Mouse (Mus musculus) neural tube, embryonic 15.5 days (tissue): ENCODE results near the gene Wif1. TPM values are rescaled to one million over a fixed set of nuclear protein-coding genes. Genes with fewer than 3 reads are reported as not detected.

Experiments used
- ATAC-seq: fragments of 200-750 bp; cut with Nextera tagmentation; 2 replicates; pipeline ENCODE4 v1.8.0; 2017; ENCODE audit warnings: mild to moderate bottlenecking, moderate TSS enrichment, moderate library complexity; ENCODE audit not compliant: low FRiP score
- H3K27ac ChIP-seq: fragments of 300-500 bp; sonication (generic); replicated peaks from 2 replicates; pipeline ENCODE4 v1.5.1; 2015; ENCODE audit warnings: mild to moderate bottlenecking, inconsistent platforms
- H3K27me3 ChIP-seq: fragments of 300-500 bp; sonication (generic); replicated peaks from 2 replicates; pipeline ENCODE4 v1.6.1; 2015; ENCODE audit warnings: inconsistent platforms
- H3K36me3 ChIP-seq: fragments of 300-500 bp; sonication (generic); 2 replicates; pipeline ENCODE4 v1.6.1; 2015; ENCODE audit warnings: inconsistent platforms
- H3K4me1 ChIP-seq: fragments of 300-500 bp; sonication (generic); 2 replicates; pipeline ENCODE4 v1.6.1; 2015; ENCODE audit warnings: inconsistent platforms
- H3K4me2 ChIP-seq: fragments of 300-500 bp; sonication (generic); 2 replicates; pipeline ENCODE4 v1.6.1; 2015; ENCODE audit warnings: inconsistent platforms, mild to moderate bottlenecking, moderate library complexity
- H3K4me3 ChIP-seq: fragments of 300-500 bp; sonication (generic); replicated peaks from 2 replicates; pipeline ENCODE4 v1.5.1; 2015; ENCODE audit warnings: mild to moderate bottlenecking, inconsistent platforms
- H3K9ac ChIP-seq: fragments of 300-500 bp; sonication (generic); replicated peaks from 2 replicates; pipeline ENCODE4 v1.6.1; 2015; ENCODE audit warnings: mild to moderate bottlenecking, inconsistent platforms
- H3K9me3 ChIP-seq: fragments of 300-500 bp; sonication (generic); replicated peaks from 2 replicates; pipeline ENCODE4 v1.6.1; 2016; ENCODE audit warnings: inconsistent platforms
- WGBS: fragments of 180-500 bp; shearing (Covaris S2); methylation state at CpG from one replicate; pipeline ENCODE4 v1.1.7; 2015; ENCODE audit warnings: mixed read lengths; 5-methylcytosine and 5-hydroxymethylcytosine counted together
- polyA plus RNA-seq: library from polyadenylated mRNA; unstranded; fragments of >200 nt; fragmentation: Nextera tagmentation; extraction: Ambion mirVana; gene quantifications from 2 replicates; pipeline ENCODE4 v1.2.1, GENCODE M21; 2015

The Wif1 gene
- polyA plus RNA-seq, 1 experiment from 2014 or later, result 7.4 TPM

GRCm38 (mm10) chr10:121082881-121083280 is 49.1 kb downstream of the Wif1 start:
- no peaks in the 10 kb centered on the region for H3K4me1 ChIP-seq
- H3K27ac ChIP-seq, result no peak overlapping the region
- ATAC-seq, result no peak
- H3K4me2 ChIP-seq, result no peak overlapping the region
- H3K9ac ChIP-seq, result no peak overlapping the region
- H3K36me3 ChIP-seq, result no peaks in the 10 kb centered on the region
- no peaks in the 10 kb centered on the region for H3K27me3 ChIP-seq
- H3K9me3 ChIP-seq, result no peaks in the 10 kb centered on the region
- WGBS, result 87% methylated on average over 4 of the region's 4 CpGs
- no peak overlapping the region for H3K4me3 ChIP-seq

GRCm38 (mm10) chr10:121083512-121083911 is 49.8 kb downstream of the Wif1 start:
- no peaks in the 10 kb centered on the region for H3K4me1 ChIP-seq
- no peak overlapping the region for H3K27ac ChIP-seq
- no peak overlapping the region for H3K4me3 ChIP-seq
- H3K9ac ChIP-seq, result no peak overlapping the region
- H3K36me3 ChIP-seq, result no peaks in the 10 kb centered on the region
- 66% methylated on average over 10 of the region's 10 CpGs for WGBS
- no peak overlapping the region for H3K4me2 ChIP-seq
- no peak for ATAC-seq
- no peaks in the 10 kb centered on the region for H3K27me3 ChIP-seq
- no peaks in the 10 kb centered on the region for H3K9me3 ChIP-seq

- H3K4me2 ChIP-seq, result no peak overlapping the region
- no peaks in the 10 kb centered on the region for H3K9me3 ChIP-seq
- no peak overlapping the region for H3K27ac ChIP-seq
- H3K4me3 ChIP-seq, result no peak overlapping the region
- 81% methylated on average over 5 of the region's 5 CpGs for WGBS
- no peaks in the 10 kb centered on the region for H3K27me3 ChIP-seq
- no peaks in the 10 kb centered on the region for H3K36me3 ChIP-seq
- ATAC-seq, result no peak
- H3K9ac ChIP-seq, result no peak overlapping the region
- H3K4me1 ChIP-seq, result no peaks in the 10 kb centered on the region
These were observed 54.9 kb downstream of the Wif1 start for GRCm38 (mm10) chr10:121088679-121089078.

GRCm38 (mm10) chr10:121089312-121089711 is 55.6 kb downstream of the Wif1 start:
- WGBS, result 9% methylated on average over 6 of the region's 6 CpGs
- no peaks in the 10 kb centered on the region for H3K9me3 ChIP-seq
- H3K36me3 ChIP-seq, result no peaks in the 10 kb centered on the region
- no peak overlapping the region for H3K9ac ChIP-seq
- H3K4me1 ChIP-seq, result no peaks in the 10 kb centered on the region
- peak overlapping the region; percentile 28 for H3K4me2 ChIP-seq
- no peak for ATAC-seq
- H3K27me3 ChIP-seq, result no peaks in the 10 kb centered on the region
- H3K27ac ChIP-seq, result no peak overlapping the region
- H3K4me3 ChIP-seq, result no peak overlapping the region

- Histone ChIP-seq H3K4me3 (no peak overlapping the region), H3K4me1 (no peaks in the 10 kb centered on the region), H3K9me3 (no peaks in the 10 kb centered on the region), H3K27me3 (no peaks in the 10 kb centered on the region), H3K36me3 (no peaks in the 10 kb centered on the region), H3K9ac (no peak overlapping the region), H3K4me2 (no peak overlapping the region), H3K27ac (no peak overlapping the region)
- 33% methylated on average over 8 of the region's 8 CpGs for WGBS
- no peak for ATAC-seq
These were observed 56.2 kb downstream of the Wif1 start for GRCm38 (mm10) chr10:121090006-121090405.

- H3K4me3 ChIP-seq, result peak overlapping the region; percentile 25
- peak overlapping the region; percentile 50 for H3K4me2 ChIP-seq
- H3K9ac ChIP-seq, result 0 out of 2 replicates have a peak overlapping the region, but pooled peaks have one; percentile 18
These were observed 62.2 kb downstream of the Wif1 start for GRCm38 (mm10) chr10:121095948-121096347.

GRCm38 (mm10) chr10:121098263-121098662 is 64.5 kb downstream of the Wif1 start:
- Histone ChIP-seq H3K4me3 (no peak overlapping the region), H3K36me3 (no peaks in the 10 kb centered on the region), H3K4me1 (peaks cover 11% of the 10 kb centered on the region), H3K4me2 (no peak overlapping the region), H3K9me3 (no peaks in the 10 kb centered on the region), H3K9ac (no peak overlapping the region), H3K27me3 (no peaks in the 10 kb centered on the region), H3K27ac (no peak overlapping the region)
- WGBS, result 69% methylated on average over 12 of the region's 12 CpGs
- no peak for ATAC-seq

More at GRCm38 (mm10) chr10:121095948-121096347, 62.2 kb downstream of the Wif1 start:
- Histone ChIP-seq H3K27ac (no peak overlapping the region), H3K4me1 (peaks cover 11% of the 10 kb centered on the region), H3K36me3 (no peaks in the 10 kb centered on the region), H3K9me3 (no peaks in the 10 kb centered on the region), H3K27me3 (no peaks in the 10 kb centered on the region)
- no peak for ATAC-seq
- WGBS, result 30% methylated on average over 12 of the region's 12 CpGs

GRCm38 (mm10) chr10:121099658-121100057 is 65.9 kb downstream of the Wif1 start:
- Histone ChIP-seq H3K4me3 (no peak overlapping the region), H3K4me1 (peaks cover 11% of the 10 kb centered on the region), H3K27ac (no peak overlapping the region), H3K36me3 (no peaks in the 10 kb centered on the region), H3K9ac (no peak overlapping the region), H3K27me3 (no peaks in the 10 kb centered on the region), H3K4me2 (no peak overlapping the region), H3K9me3 (no peaks in the 10 kb centered on the region)
- WGBS, result 61% methylated on average over 11 of the region's 11 CpGs
- ATAC-seq, result no peak

GRCm38 (mm10) chr10:121116115-121116514 is 82.4 kb downstream of the Wif1 start:
- no peak for ATAC-seq
- no peaks in the 10 kb centered on the region for H3K27me3 ChIP-seq
- no peaks in the 10 kb centered on the region for H3K36me3 ChIP-seq

GRCm38 (mm10) chr10:121116636-121117035 is 82.9 kb downstream of the Wif1 start:
- WGBS, result 22% methylated on average over 4 of the region's 4 CpGs
- H3K36me3 ChIP-seq, result no peaks in the 10 kb centered on the region
- no peak overlapping the region for H3K4me3 ChIP-seq

More at GRCm38 (mm10) chr10:121116115-121116514, 82.4 kb downstream of the Wif1 start:
- Histone ChIP-seq H3K4me1 (no peaks in the 10 kb centered on the region), H3K27ac (no peak overlapping the region), H3K9me3 (no peaks in the 10 kb centered on the region), H3K9ac (no peak overlapping the region), H3K4me3 (no peak overlapping the region), H3K4me2 (no peak overlapping the region)

GRCm38 (mm10) chr10:121120751-121121150 is 87.0 kb downstream of the Wif1 start:
- no peak overlapping the region for H3K27ac ChIP-seq
- no peak overlapping the region for H3K4me2 ChIP-seq
- H3K36me3 ChIP-seq, result no peaks in the 10 kb centered on the region
- no peaks in the 10 kb centered on the region for H3K4me1 ChIP-seq
- H3K9me3 ChIP-seq, result no peaks in the 10 kb centered on the region
- 91% methylated on average over 6 of the region's 6 CpGs for WGBS
- no peak overlapping the region for H3K4me3 ChIP-seq
- ATAC-seq, result no peak
- no peak overlapping the region for H3K9ac ChIP-seq
- no peaks in the 10 kb centered on the region for H3K27me3 ChIP-seq

More at GRCm38 (mm10) chr10:121116636-121117035, 82.9 kb downstream of the Wif1 start:
- no peaks in the 10 kb centered on the region for H3K4me1 ChIP-seq
- no peak overlapping the region for H3K9ac ChIP-seq
- no peak overlapping the region for H3K4me2 ChIP-seq
- peak overlapping the region; percentile 29 for H3K27ac ChIP-seq
- ATAC-seq, result no peak
- H3K9me3 ChIP-seq, result no peaks in the 10 kb centered on the region
- H3K27me3 ChIP-seq, result no peaks in the 10 kb centered on the region

- WGBS, result 93% methylated on average over 16 of the region's 16 CpGs
- no peaks in the 10 kb centered on the region for H3K36me3 ChIP-seq
- no peak overlapping the region for H3K4me3 ChIP-seq
- no peak for ATAC-seq
- H3K4me1 ChIP-seq, result peaks cover 3% of the 10 kb centered on the region; the same call in 1 of the 2 replicates
- no peaks in the 10 kb centered on the region for H3K9me3 ChIP-seq
- no peak overlapping the region for H3K4me2 ChIP-seq
- H3K9ac ChIP-seq, result no peak overlapping the region
- no peak overlapping the region for H3K27ac ChIP-seq
- no peaks in the 10 kb centered on the region for H3K27me3 ChIP-seq
These were observed 90.7 kb downstream of the Wif1 start for GRCm38 (mm10) chr10:121124481-121124880.
